Mouse (Mus musculus) cortical plate, adult 2 months (tissue): Measurements from ENCODE around the gene Lpp.

Source experiments
- CTCF ChIP-seq: fragments of 200-500 bp; IDR thresholded peaks from 2 replicates; pipeline ENCODE4 v1.5.1; 2011; ENCODE audit warnings: mild to moderate bottlenecking, control low read depth, low read length; ENCODE audit not compliant: insufficient read depth; ENCODE audit errors: extremely low read depth
- POLR2A ChIP-seq: fragments of 200-500 bp; IDR thresholded peaks from 2 replicates; pipeline ENCODE4 v1.6.1; 2011; ENCODE audit warnings: mild to moderate bottlenecking, low read length, control low read depth; ENCODE audit not compliant: insufficient read depth; ENCODE audit errors: extremely low read depth

DNA sequence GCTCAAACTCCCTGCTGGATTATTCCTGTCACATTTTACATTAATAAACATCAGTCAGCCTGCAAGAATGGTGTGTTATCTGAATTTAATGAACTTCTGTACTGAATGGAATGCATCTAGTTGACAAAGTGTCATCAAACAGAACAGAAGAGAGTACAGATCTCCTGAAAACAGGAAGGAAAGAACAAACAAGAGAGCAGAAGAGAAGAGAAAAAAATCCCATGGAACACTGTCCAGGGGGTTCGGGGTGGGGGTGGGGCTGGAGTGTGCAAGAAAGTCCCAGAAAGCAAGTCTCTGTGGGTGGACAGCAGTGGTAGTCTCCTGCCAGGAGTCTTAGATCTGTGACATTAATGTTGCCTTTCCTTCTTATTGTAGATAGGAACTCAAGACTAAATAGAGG lies 412.8 kb downstream of the Lpp start:
- TF ChIP-seq POLR2A, result no peak
- TF ChIP-seq CTCF, result no peak
